Mouse (Mus musculus) left cerebral cortex, postnatal 14 days (tissue): ENCODE data around the gene Fam222a. TPM values are rescaled to one million over a fixed set of nuclear protein-coding genes. Genes with fewer than 3 reads are reported as not detected.

Source experiments
- DNase-seq, 2 experiments: peaks; one replicate each; pipeline ENCODE4 v3.0.0; 2021 to 2022; ENCODE audit warnings: low spot score in 2 of 2, mixed read lengths in 1 of 2
- intact Hi-C: fragments of 180-260 bp; cut with DNase I; formaldehyde crosslinking; loops from one replicate; pipeline ENCODE4 v1.15.1; 2025
- total RNA-seq, 2 experiments: library from RNA; stranded (reverse); gene quantifications; 2 replicates each; pipeline ENCODE4 v1.2.3; 2021

The Fam222a gene
- total RNA-seq, 2 experiments from 2014 or later, result 8.1 to 9.0 TPM

GRCm38 (mm10) chr5:114556109-114556508, 11.7 kb upstream of the Fam222a start:
- no peak for DNase-seq
- intact Hi-C loops, result no loop called here

- intact Hi-C loops, result no loop called here
- DNase-seq, result no peak
Observed at GRCm38 (mm10) chr5:114557765-114558731, 9.8 kb upstream of the Fam222a start.

DNA sequence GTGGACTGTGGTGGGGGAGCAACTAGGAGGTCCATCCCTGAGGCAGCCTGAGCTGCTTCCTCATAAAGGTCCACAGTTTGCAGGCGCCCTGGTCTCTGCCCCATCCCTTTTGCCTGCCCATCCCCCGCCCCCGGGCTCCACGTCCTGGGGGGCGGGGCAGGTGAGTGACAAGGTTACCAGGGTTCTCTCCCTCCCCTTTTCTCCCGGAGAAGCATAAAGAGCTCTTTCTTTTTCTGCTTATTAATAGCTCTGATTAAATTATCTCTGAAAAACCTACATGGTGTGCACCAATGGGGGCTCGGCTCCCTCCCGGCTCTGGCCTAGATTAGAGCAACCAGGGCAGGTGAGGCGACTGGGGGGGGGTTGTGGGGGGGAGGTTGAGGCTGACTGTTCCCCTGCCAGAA, 7.3 kb upstream of the Fam222a start:
- DNase-seq, result no peak
- intact Hi-C loops, result no loop called here

DNA sequence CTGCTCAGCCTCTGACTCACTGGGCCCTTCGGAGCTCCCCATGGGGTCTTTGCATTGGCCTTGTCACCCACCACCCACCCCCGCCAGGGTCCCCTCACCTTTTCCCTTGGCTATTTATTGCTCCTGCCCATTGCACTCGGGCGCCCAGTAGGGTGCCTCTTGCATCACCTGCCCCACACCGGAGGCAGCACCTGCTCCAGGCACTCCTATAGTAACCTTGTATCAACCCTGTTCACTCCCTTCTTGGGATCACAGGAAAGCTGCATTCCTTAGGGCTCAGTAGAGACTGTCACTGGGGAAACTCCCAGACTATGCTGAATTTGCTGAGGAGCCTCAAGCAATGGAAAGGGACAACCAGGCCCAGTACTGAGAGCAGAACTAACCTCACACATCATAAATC, 6.9 kb upstream of the Fam222a start:
- no peak for DNase-seq
- intact Hi-C loops, result no loop called here

- intact Hi-C loops, result no loop called here
- no peak for DNase-seq
Observed at GRCm38 (mm10) chr5:114563994-114564393, 3.8 kb upstream of the Fam222a start.

DNA sequence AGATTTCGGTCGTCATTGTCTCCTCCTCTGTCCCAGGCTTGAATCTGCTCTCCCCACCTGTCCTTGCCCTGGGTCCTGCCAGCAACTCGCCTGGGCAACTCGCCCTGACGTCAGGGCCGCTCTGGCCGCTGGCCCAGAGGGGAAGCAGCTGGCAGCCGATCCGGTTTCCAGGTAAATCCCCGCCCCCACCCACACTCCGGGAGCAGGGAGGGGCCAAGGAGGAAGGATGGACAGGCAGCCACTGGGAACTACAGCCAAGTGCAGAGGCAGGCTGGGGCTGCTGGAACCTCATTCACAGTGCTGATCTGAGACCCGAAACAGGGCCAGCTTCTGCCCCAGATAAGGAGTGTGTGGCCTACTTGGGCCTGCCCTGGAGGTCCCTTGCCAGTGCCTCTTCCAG, 2.5 kb upstream of the Fam222a start:
- no peak for DNase-seq
- intact Hi-C loops, result loop anchor here (5.0 kb wide), 2 partner anchors 103 to 123 kb away; partner anchors contain the start of genes Mmab and Mvk

GRCm38 (mm10) chr5:114565751-114566150, 2.1 kb upstream of the Fam222a start:
- intact Hi-C loops, result loop anchor here (5.0 kb wide), 2 partner anchors 103 to 123 kb away; partner anchors contain the start of genes Mmab and Mvk
- no peak for DNase-seq

DNA sequence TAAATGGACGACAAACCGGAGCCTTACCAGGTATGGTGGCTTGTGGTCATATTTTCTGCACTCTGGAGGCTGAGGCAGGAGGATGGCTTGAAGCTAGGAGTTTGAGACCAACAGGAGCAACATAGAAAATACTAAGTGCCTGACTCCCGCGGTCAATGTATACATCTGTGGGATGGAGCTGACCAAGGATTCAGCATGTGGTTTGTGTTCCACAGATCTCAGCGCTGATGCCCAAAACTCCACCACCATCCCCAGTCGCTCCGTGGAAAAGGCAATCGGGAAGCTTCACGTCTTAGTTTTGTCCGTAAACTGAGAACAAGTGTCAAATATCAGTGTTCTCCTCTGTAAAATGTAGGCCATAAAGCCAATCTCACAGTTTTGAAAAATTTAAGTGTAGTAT, 1.4 kb upstream of the Fam222a start:
- intact Hi-C loops, result loop anchor here (5.0 kb wide), 2 partner anchors 104 to 124 kb away; partner anchors contain the start of genes Mmab and Mvk
- no peak for DNase-seq

DNA sequence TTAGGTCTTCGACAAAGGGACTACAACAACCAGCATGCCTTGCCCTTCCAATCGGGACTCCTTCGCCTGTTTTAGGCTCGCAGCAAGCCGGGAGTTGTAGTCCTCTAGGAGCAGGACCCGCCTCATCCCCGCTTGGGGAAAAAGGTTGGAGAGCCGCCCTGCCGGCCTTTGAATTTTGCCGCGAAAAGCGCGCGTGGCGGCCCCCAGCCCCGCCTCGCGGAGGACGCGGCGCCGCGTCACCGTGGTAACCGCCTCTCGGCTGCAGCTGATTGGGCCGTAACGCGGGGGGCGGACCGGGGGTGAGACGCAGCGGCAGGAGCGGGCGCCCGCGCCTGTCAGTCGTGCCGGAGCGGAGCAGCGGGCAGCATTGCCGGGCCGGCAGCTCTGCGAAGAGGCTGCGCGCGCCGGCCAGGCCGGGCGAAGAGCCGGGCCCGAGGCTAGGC, 720 bp upstream of the Fam222a start:
- intact Hi-C loops, result loop anchor here (5.0 kb wide), 2 partner anchors 105 to 125 kb away; partner anchors contain the start of genes Mmab and Mvk
- DNase-seq, result peak; percentile 96

GRCm38 (mm10) chr5:114568818-114569217, 1.0 kb downstream of the Fam222a start:
- no peak for DNase-seq
- intact Hi-C loops, result loop anchor here (5.0 kb wide), 2 partner anchors 107 to 127 kb away; partner anchors contain the start of genes Mmab and Mvk

DNA sequence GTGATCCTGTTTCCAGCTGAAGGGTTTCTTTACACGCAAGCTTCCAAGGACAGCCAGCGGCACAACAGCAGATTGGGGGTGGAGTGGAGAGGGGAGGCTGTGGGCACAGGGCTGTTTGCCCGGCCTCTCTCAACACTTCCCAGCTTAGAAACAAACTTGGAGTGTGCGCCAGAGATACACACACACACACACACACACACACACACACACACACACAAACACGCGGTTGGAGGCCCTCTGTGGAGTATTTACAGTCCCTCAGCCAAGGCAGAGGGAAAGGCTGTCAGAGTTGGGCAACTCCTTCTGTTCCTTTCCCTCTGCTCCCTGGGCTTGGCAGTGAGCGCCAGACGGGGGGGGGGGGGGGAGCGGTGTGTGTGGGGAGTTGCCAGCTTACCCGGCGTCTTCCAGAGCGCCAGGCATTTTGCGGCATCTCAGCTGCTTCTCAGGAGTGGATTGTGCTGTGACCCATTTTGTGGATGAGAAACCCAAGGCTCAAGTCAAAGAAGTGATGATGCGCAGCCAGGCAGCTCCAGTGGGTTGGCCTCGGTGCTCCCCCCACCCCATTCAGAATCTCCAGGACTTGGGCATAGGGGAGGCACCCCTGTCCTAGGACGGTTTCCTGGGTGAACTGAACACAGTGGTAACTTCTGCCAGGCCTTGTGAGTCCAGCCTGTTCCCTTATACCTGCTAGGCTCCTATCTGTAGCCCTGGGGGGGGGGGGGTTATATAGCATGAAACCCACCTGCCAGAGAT, 2.3 kb downstream of the Fam222a start:
- intact Hi-C loops, result loop anchor here (5.0 kb wide), 3 partner anchors 37 to 128 kb away; partner anchors contain the start of genes Mmab and Mvk
- DNase-seq, result peak; percentile 80 to 92

- DNase-seq, result no peak
- intact Hi-C loops, result loop anchor here (5.0 kb wide), 1 partner anchor 36 kb away; no protein-coding TSS in a partner anchor
Observed at GRCm38 (mm10) chr5:114570791-114571450, 3.1 kb downstream of the Fam222a start.

DNA sequence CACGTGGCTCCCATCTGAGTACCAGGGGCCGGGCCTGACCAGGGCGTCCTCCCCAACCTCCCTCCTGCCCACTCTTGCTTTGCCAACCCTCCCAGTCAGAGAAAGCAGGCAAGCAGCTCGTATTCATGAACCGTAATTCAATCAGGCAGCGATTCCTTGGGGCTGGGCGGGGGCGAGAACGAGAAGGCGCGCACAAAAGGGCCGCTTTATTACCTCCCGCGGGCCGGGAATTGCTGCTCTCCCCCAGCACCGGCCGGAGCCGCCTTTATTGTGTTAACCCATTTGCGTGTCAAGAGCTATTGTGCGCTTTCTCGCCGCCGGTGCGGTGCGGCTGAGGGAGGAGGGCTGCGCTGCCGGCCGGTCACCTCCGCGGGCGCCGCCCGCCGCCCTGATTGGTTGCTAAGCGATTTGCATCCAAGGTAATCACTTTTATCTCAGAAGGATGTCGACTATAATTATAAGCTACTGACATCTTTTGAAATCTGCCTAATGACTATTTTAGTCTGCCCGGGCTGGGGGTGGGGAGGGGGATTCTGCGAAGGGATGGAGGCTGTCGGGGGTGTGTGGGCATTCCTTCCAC, 3.7 kb downstream of the Fam222a start:
- intact Hi-C loops, result loop anchor here (5.0 kb wide), 1 partner anchor 36 kb away; no protein-coding TSS in a partner anchor
- peak in 1 of 2 experiments; percentile 23 for DNase-seq

DNA sequence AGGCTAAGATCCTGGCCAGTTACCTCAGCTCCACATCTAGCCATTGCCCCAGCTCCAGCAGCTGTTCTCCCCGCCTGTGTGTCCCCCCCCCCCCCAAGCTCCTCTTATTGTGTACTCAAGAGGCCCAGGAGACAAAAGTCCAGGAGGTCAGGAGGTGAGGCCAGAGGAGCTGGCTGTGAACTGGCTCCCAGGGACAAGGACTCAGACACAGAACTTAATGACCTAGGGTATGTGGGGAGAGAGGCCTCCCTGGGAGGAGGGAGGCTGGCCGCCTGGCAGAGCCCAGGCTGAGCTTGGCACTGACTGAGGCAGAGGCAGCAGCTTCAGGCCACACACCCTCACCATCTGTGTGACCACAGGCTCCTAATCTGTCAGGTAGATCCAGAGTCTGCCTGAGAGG, 5.2 kb downstream of the Fam222a start:
- intact Hi-C loops, result loop anchor here (5.0 kb wide), 1 partner anchor 34 kb away; no protein-coding TSS in a partner anchor
- no peak for DNase-seq

DNA sequence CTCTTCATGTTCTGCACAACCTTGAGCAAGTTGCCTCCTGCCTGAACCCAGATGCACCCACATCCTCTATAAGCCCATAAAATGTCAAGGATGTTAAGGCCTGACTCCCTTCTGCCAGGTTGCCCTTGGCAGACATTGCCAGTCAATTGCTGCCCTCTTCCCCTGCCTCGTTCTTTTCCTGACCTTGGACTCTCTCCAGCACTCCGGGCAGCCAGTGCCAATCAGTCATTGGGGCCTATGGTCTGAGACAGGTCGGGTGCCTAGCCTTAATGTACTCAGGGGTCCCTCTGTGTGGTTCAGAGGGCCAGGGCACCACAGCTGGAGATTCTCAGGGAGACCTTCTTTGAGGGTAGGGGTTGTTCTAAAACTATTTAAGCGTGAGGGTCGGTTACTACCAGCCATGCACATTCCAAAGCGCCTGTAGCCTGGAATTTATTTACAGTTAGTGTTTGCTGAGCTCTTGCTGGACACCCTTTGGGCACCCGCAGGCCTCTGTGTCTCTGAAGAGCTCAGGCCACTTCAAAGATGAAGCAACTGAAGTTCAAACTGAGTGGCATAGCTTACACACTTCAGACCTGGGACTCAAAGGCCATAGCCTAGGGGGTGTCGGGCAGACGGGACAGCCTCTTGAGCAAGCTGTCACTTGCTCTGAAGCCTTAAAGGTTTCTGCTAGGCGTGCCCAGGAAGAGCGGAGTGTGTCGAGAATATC, 6.3 kb downstream of the Fam222a start:
- intact Hi-C loops, result loop anchor here (5.0 kb wide), 1 partner anchor 33 kb away; no protein-coding TSS in a partner anchor

DNA sequence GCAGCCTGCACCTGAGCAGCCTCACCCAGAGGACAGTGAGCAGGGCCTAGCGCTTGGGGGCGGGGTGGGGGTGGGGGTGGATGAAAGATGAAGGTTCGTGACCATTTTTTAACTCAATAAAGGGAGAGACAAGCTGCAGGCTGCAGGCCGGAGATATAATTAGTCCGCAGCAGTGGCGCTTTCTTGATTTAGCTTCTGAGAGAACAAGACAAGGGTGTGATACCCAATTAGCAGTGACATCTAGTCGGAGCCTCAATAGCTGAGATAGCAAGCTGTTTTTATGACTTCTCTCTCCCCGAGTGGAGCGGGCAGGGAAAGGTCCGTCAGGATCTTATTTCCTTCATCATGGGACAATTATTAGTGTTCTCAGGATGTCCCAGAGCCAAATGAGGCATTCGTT, 7.2 kb downstream of the Fam222a start:
- no peak for DNase-seq
- intact Hi-C loops, result no loop called here

More for the DNA sequence above, 6.3 kb downstream of the Fam222a start:
- no peak for DNase-seq

DNA sequence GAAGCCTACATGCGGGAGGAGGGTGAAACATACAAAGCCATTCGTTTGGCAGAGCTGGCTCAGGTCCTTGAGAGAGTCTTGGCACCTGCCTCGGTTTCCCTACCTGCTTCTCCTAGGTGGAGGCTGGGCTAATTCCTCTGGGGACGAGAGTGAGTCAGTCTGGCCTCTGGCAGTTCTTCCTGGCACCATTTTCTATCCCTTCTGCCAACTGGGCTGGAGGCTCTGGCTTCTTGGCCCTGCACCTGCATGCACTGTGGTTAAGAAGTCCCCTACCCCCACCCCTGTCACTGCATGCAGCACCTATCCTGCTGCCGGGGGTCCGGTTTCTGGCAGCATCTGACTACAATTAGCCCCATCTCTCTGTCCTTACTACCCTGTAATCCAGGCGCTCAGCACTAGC, 7.7 kb downstream of the Fam222a start:
- intact Hi-C loops, result no loop called here
- DNase-seq, result no peak

DNA sequence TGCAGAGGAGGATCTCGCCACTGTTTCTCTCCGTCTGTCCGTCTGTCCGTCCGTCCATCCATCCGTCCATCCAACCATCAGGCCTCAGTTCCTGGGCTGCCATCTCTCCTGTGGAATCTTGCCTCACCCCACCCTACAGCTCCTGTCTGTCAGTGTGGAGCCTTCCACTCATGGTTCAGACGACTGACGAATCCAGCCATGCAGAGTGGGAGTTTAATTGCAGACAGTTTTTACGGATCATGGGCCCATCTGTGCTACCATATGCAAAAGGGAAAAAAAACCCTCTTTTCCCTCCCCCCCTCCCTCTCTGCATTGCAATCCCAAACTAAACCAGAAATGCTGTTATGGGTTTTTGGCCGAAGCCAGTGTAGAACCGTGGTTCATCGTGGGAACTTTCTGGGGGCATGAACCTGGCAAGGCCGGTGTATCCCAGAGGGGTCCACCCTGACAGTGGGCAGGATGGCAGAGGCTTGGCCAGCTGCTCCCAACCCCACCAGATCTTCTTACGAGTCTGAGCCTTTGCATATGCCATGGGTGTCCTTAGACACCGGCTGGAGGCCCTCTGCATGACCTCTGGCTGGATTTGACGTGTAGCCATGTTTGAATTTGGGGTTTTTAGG, 8.3 kb downstream of the Fam222a start:
- intact Hi-C loops, result no loop called here
- DNase-seq, result peak; percentile 65 to 73
